Mouse (Mus musculus): ENCODE results near the gene Dbi. TPM values are rescaled to one million over a fixed set of nuclear protein-coding genes. Genes with fewer than 3 reads are reported as not detected.

Dbi gene
- total and polyA plus RNA-seq, 2 experiments from 2014 or later: 533 to 1,729 TPM

GRCm38 (mm10) chr1:120135934-120136786, 15.3 kb upstream of the Dbi start:
- H3K9me3 ChIP-seq (ENCODE audit: low read length): no peaks in the 10 kb centered on the region
- no peak overlapping the region for H3K4me3 ChIP-seq (ENCODE audit: low read depth, low read length)
- WGBS: 86% methylated on average over 7 of the region's 7 CpGs
- no peaks in the 10 kb centered on the region for H3K27me3 ChIP-seq (ENCODE audit: insufficient read depth, low read length)
- no peak for ATAC-seq
- TF ChIP-seq CTCF (IDR thresholded peaks at IDR 0.05; ENCODE audit: low read depth): no peak
- no peak overlapping the region for H3K27ac ChIP-seq (ENCODE audit: low read depth, low read length)
- no peak overlapping the region for H3K9ac ChIP-seq
- no peaks in the 10 kb centered on the region for H3K4me1 ChIP-seq (ENCODE audit: insufficient read depth)
- H3K4me2 ChIP-seq (ENCODE audit: low read depth): no peak overlapping the region
- no peak for DNase-seq
- H3K36me3 ChIP-seq (ENCODE audit: insufficient read depth): no peaks in the 10 kb centered on the region

DNA sequence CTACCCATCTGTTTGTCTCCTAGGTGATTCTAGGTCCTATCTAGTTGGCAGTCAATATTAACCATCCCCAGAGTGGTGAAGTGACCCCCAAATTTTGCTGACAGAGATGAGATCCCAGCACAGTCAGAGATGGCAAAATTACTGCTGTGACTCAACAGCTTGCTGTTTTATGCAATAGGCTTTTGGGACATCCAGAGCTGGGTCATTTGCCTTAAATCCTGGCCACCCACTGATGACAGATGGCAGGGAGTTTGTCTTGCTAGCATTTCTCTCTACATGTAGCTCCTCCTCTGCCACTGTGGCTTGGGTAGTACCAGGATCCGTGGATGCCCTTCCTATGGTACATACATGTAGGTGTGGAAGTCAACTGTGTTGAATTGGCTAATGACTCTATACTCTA, 11.5 kb upstream of the Dbi start:
- 93% methylated on average over 1 of the region's 1 CpGs for WGBS

GRCm38 (mm10) chr1:120126318-120126717, 5.4 kb upstream of the Dbi start:
- no peak for ATAC-seq
- WGBS: 75% methylated on average over 9 of the region's 9 CpGs

More for the DNA sequence above, 11.5 kb upstream of the Dbi start:
- Histone ChIP-seq H3K27me3 (ENCODE audit: insufficient read depth, low read length) (no peaks in the 10 kb centered on the region), H3K9ac (no peak overlapping the region), H3K9me3 (ENCODE audit: low read length) (no peaks in the 10 kb centered on the region), H3K4me1 (ENCODE audit: insufficient read depth) (no peaks in the 10 kb centered on the region), H3K4me3 (ENCODE audit: low read depth, low read length) (no peak overlapping the region), H3K36me3 (ENCODE audit: insufficient read depth) (no peaks in the 10 kb centered on the region), H3K27ac (ENCODE audit: low read depth, low read length) (no peak overlapping the region), H3K4me2 (ENCODE audit: low read depth) (no peak overlapping the region)
- DNase-seq: no peak
- ATAC-seq: no peak
- no peak for TF ChIP-seq CTCF (IDR thresholded peaks at IDR 0.05; ENCODE audit: low read depth)

DNA sequence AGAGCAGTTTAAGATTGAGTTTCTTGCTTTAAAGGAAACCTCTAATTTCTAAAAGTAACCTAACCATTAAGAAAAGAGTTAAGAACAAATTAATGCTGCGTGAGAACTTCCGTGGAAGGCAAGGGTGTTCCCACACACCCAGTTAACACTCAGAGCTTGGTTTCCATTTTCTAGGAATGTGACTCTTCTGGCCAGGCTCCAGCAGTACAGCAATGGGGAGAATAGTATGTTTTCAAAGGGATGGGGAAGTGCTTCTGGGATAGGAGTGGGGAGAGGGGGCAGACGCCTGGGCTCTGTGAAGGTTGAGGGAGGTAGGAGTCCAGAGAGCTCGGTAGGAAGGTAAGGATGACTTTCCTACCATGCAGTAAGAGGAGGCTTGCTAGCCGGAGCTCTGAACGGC, 4.6 kb upstream of the Dbi start:
- 59% methylated on average over 6 of the region's 6 CpGs for WGBS
- H3K9me3 ChIP-seq (ENCODE audit: low read length): no peaks in the 10 kb centered on the region
- no peak overlapping the region for H3K9ac ChIP-seq
- no peak overlapping the region for H3K4me3 ChIP-seq (ENCODE audit: low read depth, low read length)
- peaks cover 4% of the 10 kb centered on the region; the same call in 1 of the 2 replicates for H3K4me1 ChIP-seq (ENCODE audit: insufficient read depth)
- DNase-seq (no peak), ATAC-seq (no peak)
- H3K4me2 ChIP-seq (ENCODE audit: low read depth): no peak overlapping the region
- TF ChIP-seq CTCF (IDR thresholded peaks at IDR 0.05; ENCODE audit: low read depth): no peak
- no peaks in the 10 kb centered on the region for H3K36me3 ChIP-seq (ENCODE audit: insufficient read depth)
- no peak overlapping the region for H3K27ac ChIP-seq (ENCODE audit: low read depth, low read length)
- no peaks in the 10 kb centered on the region for H3K27me3 ChIP-seq (ENCODE audit: insufficient read depth, low read length)

More at GRCm38 (mm10) chr1:120126318-120126717, 5.4 kb upstream of the Dbi start:
- Histone ChIP-seq H3K27me3 (ENCODE audit: insufficient read depth, low read length) (no peaks in the 10 kb centered on the region), H3K27ac (ENCODE audit: low read depth, low read length) (no peak overlapping the region), H3K9ac (no peak overlapping the region), H3K4me3 (ENCODE audit: low read depth, low read length) (no peak overlapping the region), H3K4me2 (ENCODE audit: low read depth) (no peak overlapping the region), H3K4me1 (ENCODE audit: insufficient read depth) (peaks cover 4% of the 10 kb centered on the region; the same call in 1 of the 2 replicates), H3K36me3 (ENCODE audit: insufficient read depth) (no peaks in the 10 kb centered on the region), H3K9me3 (ENCODE audit: low read length) (no peaks in the 10 kb centered on the region)
- DNase-seq: no peak
- TF ChIP-seq CTCF (IDR thresholded peaks at IDR 0.05; ENCODE audit: low read depth): no peak

DNA sequence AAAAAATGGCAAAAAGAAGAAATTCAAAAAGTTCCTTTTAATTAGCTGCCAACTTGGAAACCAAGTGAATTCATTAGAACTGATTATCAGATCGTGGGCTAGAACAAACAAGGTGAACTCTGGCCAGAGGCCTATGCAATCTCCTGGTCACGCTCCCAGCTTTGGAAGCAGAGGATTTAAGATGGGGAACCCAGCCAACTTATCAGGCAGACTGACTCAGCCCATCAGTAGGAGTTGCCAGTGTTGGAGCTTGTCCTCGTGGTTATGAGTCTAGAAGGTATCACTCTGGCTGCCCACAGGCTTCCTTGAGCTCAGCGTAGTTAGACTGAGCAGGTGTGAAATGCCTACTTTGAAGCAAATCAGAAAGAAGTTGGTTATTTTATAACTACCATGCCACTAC, 4.0 kb upstream of the Dbi start:
- no peak for TF ChIP-seq CTCF (IDR thresholded peaks at IDR 0.05; ENCODE audit: low read depth)
- ATAC-seq (no peak), DNase-seq (no peak)
- Histone ChIP-seq H3K4me3 (ENCODE audit: low read depth, low read length) (no peak overlapping the region), H3K4me1 (ENCODE audit: insufficient read depth) (peaks cover 9% of the 10 kb centered on the region), H3K27ac (ENCODE audit: low read depth, low read length) (no peak overlapping the region), H3K4me2 (ENCODE audit: low read depth) (no peak overlapping the region), H3K36me3 (ENCODE audit: insufficient read depth) (no peaks in the 10 kb centered on the region), H3K9me3 (ENCODE audit: low read length) (no peaks in the 10 kb centered on the region), H3K27me3 (ENCODE audit: insufficient read depth, low read length) (no peaks in the 10 kb centered on the region), H3K9ac (no peak overlapping the region)
- 57% methylated on average over 4 of the region's 4 CpGs for WGBS

DNA sequence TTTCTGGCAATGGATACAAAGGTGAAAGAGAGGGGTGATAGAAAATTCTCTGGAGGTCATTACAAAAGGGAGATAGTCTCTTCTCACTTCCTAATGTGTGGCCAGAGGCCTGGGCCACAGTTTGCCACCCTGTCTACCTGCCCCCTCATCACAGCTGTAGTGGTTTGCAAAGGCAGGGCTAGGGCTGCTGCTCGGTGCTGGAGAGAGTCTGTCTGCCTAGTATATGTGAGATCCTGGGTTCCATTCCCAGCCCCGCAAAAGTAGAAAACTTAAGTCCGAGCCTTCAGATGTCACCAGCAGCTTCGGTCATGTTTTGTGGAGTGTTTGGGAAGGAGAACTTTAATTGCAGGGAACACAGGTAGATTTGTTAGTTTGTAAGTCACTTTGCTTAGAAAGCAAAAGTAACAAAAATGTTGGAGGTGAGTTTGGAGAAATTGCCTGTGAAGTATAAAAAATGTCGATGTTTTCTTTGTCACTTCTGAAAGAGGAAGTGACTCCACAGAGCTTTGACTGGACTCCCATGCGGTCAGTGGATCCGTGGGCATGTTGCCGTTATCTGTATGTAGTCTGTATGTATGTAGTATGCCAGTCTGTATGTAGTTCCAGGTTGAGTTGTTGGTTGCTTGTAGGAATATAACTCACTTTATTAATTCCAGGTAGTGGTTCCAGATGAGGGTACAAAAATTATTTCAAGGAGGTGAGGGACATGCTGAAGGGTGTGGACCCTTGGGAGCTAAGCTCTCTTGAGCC, 1.9 kb upstream of the Dbi start:
- Histone ChIP-seq H3K27ac (ENCODE audit: low read depth, low read length) (no peak overlapping the region), H3K27me3 (ENCODE audit: insufficient read depth, low read length) (no peaks in the 10 kb centered on the region), H3K9me3 (ENCODE audit: low read length) (no peaks in the 10 kb centered on the region), H3K9ac (no peak overlapping the region), H3K4me1 (ENCODE audit: insufficient read depth) (peaks cover 15% of the 10 kb centered on the region), H3K36me3 (ENCODE audit: insufficient read depth) (no peaks in the 10 kb centered on the region), H3K4me3 (ENCODE audit: low read depth, low read length) (no peak overlapping the region), H3K4me2 (ENCODE audit: low read depth) (no peak overlapping the region)
- ATAC-seq (no peak), DNase-seq (no peak)
- no peak for TF ChIP-seq CTCF (IDR thresholded peaks at IDR 0.05; ENCODE audit: low read depth)
- WGBS: 94% methylated on average over 8 of the region's 8 CpGs
